Mouse (Mus musculus) thymus, postnatal 10 days (tissue): ENCODE results near the gene Gm5728.
"Not testable (repeated sequence)": the region's sequence is repeated elsewhere in the genome, so short reads cannot be mapped to it uniquely, and the experiment has no call there.

Experiments used
- DNase-seq, 2 experiments: peaks; one replicate each; pipeline ENCODE4 v3.0.0; 2021; ENCODE audit warnings: low spot score in 2 of 2

Gene Gm5728

GRCm38 (mm10) chr7:20375310-20375709 is at the start of gene Gm5728:
TSS of gene Gm5728 (minus strand) at chr7:20375410.
- DNase-seq, result not testable (repeated sequence)

- not testable (repeated sequence) for DNase-seq
Measured at GRCm38 (mm10) chr7:20417642-20418041, 42.4 kb upstream of the Gm5728 start, which contains the start of gene Vmn1r100. TSS of gene Vmn1r100 (plus strand) at chr7:20417942.

GRCm38 (mm10) chr7:20333965-20334364 is 41.2 kb downstream of the Gm5728 start, which contains the start of gene Gm4133:
TSS of gene Gm4133 (minus strand) at chr7:20334065.
- DNase-seq, result not testable (repeated sequence)
